Mouse (Mus musculus): Measurements from ENCODE around the gene Rita1. TPM values are rescaled to one million over a fixed set of nuclear protein-coding genes. Genes with fewer than 3 reads are reported as not detected.

Gene Rita1
- total RNA-seq, 1 experiment from 2014 or later: 16.0 TPM

DNA sequence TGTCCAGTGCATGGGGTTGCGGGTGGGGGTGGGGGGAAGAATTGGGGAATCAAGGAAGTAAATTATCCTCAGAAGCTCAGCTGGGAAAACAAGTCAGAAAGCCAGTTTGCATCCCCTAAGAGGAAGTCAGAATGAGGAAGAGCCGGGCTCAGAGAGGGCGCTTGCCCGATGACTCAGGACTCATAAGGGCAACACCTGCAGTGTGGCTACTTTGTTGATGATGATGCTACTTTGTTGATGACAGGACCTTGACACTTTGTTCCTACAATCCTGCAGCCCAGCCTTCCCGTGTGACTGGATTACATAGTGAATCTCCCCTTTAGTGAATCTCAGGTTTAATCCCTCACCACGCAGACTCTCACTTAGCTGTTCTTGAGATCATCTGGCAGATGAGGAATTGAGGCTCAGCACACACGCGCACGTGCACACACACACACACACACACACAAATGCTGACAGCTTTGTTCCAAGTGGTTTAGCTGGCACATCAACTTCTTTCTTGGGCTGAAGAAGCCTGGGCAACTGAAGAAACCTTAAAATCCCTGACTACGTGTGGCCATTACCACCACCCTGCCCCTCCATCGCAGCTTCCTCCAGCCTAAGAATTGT, 42.0 kb downstream of the Rita1 start:
- no peak for DNase-seq

DNA sequence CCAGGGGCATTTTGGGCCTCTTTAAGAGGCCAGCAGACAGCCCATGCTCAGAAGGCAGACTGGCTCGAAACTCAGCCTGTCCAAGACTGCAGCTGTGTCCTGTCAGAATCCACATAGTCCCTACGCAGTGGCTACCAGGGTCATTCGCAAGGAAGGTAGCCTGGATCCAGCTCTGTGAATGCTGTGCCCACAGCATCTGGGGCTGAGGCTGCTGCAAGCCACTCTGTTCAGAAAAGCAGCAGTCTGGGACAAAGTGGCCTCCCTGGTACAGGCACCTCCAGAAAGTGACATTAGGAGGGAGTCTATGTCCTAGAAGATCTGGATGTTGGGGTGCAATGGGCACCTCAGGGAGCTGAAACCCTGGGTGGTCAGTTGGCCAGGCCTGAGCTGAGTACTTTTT, 42.6 kb downstream of the Rita1 start:
- DNase-seq: no peak

DNA sequence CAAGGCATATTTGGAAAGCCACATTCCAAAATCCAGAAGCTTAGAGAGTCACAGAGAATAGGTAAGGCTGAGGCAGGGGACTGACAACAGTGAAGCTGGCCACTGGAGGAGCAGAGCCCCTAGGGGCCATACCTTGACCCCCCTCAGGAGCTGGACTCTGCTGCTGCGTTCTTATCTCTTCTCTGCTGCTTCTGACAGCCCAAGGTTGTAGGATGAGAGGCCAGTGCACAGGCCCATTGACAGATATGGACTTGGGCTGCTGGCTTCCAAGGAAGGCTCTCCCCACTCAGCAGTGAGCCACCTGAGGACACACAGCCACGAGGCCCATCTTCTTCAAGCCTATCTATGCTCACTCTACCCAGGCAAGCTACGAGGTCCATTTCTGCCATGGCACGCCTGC, 43.4 kb downstream of the Rita1 start:
- peak; percentile 63 for DNase-seq

DNA sequence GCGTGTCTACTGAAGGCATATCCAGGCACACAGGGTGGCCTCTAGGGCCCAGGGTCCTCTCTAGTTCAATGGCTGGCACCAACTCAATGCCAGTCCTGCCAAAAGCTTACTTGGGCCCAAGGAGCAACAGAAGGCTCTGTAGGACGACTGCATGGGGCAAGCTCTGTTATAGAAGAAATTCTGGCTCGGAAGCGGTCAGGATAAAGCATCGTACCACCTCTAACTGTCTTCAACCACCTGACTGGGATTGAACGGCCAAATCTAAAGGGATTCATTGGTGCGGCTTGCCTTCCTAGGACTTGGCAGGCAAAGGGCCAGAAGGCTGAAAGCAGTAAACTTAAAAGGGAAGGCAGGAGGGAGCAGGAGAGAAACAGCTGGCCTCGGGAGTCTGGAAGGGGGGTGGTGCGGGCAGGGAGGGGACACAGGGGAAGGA, 44.0 kb downstream of the Rita1 start:
- peak; percentile 59 for DNase-seq

DNA sequence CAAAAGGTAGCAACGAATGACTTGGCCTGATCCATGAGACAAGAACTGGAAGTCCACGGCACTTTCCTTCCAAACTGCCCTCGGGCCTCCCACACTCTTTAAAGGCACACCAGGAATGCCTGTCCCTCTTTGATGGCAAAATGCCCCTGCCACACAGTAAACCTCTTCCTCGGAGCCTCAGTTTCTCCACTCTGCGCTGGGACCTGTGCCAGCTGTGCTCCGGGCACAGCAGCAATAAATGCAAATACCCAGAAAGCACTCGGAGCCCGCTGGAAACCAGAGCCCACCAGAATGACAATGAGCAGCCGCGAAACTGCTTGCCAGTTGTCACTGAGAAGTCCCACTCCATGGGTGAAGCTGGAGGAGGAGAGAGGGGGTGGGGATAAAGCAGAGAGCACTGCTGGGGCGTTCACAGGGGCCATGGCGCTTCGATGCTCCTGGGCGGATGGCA, 44.6 kb downstream of the Rita1 start:
- DNase-seq: no peak

DNA sequence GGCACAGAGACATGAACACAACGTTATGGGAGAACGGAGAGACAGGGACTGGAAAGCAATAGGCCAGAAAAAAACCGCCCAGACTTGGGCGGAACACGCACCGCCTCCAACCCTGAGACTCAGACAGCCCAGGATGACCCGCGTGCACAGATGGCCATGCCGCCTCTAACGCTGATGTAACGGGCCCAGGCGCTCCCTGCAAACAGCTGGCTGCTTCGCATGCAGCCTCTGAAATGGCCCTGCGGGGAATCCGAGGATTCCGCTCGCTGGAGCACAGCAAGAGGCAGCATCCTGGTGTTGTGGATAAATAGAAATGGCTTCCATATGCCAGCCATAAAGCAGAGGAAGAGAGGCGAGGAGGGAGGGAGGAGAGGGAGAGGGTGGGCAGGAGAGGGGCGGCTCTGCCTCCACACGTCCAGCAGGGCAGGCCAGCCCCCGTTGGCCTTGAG, 45.1 kb downstream of the Rita1 start:
- DNase-seq: peak; percentile 88

DNA sequence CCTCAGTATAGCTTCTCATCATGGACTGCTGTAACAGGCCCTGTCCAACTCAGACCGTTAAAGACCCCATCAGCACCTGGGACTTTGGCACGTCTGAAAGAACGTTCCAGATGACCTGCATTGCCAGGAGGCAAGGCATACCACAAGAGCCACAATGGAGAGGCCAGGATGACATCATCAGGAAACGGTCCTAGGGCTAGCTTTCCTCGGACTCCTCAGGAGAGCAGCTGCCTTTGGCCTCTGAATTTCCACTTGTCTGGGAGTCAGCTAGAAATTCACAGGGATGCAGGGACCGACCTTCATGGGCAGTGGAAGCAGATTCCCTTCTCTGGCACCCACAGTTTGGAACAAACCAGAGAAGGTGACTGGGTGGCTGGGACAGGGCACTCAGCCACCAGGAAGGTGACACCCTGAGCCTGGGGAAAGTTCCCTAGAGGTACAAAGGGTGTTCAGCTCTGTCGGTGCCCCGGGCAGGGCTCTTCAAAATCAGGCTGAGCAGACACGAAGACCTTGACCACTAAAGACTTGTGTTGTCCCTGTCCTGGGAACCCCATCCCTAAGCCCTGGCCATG, 45.6 kb downstream of the Rita1 start:
- DNase-seq: no peak

DNA sequence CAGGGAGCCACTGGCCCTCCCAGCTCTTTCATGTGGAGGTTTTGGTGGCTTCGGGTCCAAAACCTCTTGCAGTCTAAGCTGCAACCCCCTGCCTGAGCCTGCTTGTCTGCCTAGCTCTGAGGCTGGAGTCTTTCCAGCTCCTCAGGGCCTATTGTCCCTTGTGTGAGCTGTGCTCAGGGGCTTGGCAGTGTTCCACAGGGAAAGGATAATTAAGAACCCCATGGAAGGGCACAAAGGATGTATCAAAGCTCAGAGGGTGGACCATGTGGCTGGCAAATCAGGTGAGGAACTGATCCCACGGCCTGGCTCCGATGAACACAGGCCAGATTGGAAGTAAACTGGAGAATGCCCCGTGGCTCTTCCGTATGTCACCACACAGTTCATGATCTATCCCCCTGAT, 46.3 kb downstream of the Rita1 start:
- peak; percentile 52 for DNase-seq

DNA sequence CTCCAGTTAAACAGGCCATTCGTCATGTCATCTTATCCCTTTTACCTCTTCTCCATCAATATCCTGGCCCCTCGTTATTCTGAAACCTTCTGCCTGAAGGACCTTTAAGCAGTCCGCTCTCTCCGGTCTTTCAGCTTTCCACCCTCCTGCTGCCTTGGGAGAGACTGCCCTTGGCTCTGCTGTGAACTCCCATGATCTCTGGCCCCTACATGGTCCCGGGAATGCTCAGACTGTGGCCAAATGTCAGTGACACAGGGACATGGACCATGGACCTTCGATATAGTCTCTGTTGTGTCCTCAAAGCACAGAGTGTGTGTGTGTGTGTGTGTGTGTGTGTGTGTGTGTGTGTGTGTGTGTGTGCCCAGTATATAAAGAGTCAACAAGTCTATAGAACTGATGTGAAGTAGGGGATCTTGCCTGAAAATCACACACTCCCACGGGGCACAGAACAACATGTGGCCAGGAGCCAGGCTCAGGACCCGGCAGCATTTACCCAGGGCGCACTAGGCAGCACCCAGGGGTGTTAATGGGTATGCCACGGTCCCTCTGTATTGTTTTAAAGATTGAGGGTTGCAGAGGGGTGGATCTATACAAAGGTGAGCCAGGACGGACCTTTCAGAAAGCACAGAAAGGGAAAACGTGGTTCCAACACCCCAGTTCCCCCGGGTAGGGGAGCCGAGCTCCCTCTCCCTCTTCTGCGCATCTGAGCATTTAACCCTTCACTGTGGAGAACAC, 47.1 kb downstream of the Rita1 start:
- DNase-seq: peak; percentile 51

DNA sequence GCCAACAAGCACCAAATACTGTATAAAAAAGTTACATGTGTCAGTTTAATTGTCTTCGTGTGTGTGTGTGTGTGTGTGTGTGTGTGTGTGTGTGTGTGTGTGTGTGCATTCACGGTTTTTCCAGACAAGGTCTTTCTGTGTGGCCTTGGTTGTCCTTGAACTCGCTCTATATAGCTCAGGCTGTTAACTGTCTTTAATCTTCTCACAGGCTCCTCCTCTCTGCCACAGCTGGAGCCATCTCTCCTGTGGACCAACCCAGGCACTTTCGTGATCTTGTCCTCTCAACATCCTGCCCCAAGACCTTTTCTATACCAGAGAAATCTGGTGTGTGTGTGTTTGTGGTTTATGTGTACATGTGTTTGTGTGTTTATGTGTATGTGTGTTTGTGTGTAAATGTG, 48.5 kb downstream of the Rita1 start:
- DNase-seq: no peak

DNA sequence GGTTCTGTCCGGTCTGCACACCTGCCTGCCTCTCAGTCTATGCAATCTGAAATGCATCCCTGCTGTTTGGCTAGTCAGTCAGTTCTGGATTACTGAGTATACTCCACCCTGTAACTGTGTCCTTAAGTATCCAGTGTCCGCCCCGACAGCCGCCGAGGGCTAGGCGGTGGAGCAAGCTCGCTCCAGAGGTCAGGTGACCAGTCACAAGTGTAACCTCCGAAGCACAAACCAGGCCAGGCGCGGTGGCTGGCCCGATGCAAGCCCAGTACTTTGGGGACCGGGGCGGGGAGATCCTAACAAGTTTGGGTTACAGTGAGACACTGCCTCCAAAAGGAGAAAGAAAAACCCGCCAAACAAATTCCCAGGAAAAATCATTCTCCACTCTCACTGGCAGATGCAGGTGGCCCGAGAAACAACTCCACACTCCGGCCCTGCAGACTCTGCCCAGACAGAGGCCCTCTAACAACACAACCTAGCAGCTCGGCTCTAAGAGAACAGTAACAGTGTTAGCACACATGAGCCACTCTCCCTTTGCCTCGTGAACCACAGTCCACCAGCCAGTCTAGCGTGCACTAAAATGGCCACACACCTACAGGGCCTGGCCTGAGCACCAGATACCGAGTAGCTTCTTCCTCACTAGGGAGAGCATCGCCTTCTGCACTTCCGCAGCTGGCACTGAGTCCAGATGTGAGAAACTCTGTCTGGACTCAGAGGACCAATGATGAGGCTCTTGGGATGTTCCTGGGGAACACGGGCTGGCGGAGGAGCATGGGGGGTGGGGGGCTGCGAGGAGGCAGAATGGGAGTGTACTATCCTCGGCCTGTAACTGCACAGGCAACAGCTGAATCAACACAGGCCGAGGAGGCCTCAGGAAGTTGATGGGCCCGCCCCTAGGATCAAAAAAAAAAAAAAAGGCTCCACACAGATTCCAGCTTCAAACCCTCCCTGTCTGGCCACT, 49.2 kb downstream of the Rita1 start:
- peak; percentile 81 for DNase-seq

DNA sequence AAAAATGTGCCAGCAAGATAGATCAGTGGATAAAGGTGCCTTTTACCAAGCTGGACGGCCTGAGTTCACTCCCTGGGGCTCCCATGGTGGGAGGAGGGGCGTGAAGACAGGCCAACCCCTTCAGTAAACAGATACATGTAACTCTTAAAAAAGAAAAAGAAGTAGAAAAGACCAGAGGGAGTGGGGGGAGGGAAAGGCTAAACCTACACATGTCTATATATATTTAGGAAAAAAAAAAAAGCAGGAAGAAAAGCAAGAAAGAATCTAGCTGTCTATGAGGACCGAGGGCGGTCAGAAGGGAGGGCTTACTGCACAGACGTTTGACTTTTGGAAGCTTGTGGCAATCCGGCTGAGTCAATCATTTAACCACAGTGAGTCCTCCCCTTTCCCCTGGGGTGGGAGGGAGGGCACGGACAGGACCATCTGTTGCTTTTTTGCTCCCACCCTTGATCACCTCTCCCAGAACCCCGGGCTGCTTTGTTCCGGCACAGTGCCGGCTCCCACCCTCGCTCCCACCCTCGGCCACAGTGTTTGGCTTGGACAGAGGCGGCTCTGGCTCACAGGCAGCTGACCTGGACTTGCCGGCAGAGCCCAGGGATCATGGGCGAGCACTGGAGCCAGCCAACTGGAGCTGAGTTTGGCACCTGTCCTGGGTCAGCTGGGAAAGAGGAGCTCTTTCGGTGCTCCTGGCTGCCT, 51.6 kb downstream of the Rita1 start:
- peak; percentile 74 for DNase-seq

DNA sequence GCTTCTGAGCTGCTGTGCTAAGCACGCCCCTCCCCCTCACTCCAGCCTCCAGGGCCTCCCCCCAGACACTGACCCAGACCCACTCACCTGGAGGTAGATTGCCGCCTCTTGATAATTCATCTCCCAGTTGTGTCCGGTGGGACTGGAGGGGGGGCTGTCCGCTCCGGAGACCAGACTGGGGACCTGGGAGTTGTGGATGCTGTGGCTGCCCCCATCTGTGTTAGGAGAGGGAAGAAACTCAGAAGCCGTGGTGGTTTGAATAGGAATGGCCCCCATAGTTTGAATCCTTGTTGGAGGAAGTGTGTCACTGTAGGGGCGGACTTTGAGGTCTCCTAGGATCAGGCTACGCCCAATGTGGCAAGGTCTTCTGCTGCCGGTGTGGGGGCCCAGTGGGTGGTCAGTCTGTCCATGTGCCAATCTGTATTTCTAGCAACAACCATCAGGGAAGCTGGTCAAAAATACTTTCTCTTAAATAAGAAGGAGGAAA, 52.2 kb downstream of the Rita1 start:
- DNase-seq: no peak

DNA sequence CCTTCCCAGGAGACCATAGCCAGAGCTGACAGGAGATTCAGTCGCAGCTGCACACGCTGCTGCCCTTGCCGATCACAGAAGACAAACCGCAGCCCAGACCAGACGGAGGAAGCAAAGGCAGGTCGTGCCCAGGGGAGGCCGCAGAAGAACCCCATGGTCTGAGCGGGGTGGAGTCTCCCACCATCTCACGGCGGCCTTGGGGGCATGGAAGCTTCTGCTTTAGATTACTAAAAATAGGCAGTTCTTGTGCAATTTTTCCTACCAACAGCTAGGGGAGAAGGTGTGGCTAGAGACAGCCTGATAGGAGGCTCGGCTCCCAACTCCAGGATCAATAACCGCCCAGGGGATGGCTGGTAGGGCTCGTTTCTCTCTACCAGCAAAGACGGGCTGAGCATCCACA, 53.6 kb downstream of the Rita1 start:
- DNase-seq: peak; percentile 60

DNA sequence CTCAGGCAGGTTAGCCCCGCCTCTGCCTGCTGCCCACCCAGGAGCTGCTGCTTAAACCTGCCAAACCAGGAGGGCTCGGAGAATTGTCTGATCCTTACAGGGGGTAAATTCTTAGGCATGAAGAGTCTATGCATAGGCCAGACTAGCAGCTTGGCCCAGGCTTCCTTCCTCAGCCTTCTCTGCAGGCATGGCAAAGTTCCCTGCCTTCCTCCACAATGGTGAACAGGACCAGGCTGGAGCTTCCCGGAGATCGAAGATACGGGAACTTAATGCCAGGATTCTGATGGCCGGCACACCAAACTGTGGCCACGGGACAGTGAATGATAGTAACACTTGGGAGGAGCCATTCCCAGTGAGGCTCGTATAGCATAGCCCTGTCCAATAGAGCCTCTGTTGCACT, 54.3 kb downstream of the Rita1 start:
- no peak for DNase-seq

DNA sequence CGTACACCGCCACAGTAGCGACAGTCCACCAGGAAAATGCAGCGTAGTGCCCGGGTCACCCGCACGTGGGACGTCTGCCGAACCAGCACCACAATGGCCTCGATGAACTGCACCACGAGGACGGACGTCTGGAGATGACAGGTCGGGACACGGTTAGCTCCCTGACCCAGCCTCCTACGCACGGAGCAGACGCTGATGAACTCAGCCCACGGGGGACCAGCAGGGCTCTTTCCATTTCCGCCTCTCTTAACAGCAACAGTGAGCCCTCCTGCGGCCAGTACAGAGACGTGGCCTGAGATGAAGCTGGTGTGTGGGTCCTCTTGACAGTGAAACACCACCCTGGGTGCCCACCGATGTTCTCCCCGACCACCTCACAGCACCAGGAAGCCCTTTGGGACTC, 56.5 kb downstream of the Rita1 start:
- no peak for DNase-seq

DNA sequence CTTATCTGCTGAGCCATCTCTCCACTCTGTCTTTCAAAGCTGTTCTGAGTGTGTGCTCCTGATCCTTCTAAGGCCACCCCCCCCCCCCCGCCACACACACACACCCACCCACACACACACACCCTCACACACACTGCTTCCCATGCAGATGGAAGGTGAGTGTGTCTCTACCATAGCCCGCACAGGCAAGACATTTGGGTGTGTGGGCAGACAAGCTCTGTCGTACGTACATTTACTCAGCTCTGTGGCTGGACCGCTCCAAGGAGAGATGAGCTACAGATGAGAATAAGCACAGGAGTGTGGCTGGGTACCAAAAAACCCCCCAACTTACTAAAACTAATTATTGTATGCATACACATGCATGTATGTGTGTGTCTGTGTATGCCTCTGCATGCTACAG, 61.7 kb downstream of the Rita1 start:
- DNase-seq: no peak

DNA sequence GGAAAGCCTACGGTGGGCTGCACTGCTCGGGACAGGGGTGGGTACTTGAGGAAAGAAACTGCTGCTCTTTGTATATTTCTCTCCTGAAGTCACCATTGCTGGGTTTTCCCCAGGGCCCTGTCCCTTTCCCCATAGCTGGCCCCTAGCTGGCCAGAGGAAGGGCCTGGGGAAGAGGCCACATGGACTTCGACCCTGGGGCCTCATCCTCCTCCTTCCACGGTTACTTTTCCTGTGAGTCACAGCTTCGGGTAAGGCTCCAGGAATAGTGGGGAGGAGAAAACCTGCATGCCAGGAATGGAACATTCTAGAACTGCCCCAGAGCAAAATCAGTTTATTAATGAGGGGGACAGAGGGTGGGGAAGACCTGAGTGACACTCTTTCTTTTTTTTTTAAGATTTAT, 62.3 kb downstream of the Rita1 start:
- DNase-seq: no peak

DNA sequence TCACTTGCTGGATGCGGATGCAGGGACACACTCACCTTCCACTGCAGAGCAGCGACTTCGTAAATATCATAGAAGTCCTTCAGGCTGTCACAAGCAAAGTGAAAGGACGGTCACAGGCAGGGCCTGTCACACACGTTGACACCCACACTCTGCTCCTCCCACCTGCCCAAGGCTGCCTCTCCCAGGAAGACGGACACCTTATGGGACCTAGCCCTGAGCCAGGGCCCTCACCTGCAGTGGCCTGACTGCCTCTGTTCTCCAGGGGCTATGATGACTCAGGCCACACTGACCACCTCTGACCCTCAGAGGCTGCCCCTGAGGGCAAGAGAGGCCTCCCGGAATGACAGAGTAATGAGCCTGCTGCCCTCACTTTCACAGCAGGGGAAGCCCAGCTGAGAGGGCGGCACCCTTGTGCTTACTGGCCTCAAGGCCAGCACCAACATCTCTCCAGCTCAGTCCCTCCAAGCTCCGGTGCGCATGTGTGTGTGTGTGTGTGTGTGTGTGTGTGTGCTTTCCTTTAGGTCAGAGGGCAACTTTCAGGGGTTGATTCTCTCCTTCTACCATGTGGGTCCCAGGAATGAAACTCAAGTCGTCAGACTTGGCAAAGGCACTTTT, 64.0 kb downstream of the Rita1 start:
- DNase-seq: peak; percentile 63

Data from adrenal gland, postnatal 14 days (tissue).